Mouse (Mus musculus): ENCODE data around the gene Dap3. TPM values are rescaled to one million over a fixed set of nuclear protein-coding genes. Genes with fewer than 3 reads are reported as not detected.

Dap3 gene
- total and polyA plus RNA-seq, 3 experiments = 192 to 293 TPM; not detected in 1

DNA sequence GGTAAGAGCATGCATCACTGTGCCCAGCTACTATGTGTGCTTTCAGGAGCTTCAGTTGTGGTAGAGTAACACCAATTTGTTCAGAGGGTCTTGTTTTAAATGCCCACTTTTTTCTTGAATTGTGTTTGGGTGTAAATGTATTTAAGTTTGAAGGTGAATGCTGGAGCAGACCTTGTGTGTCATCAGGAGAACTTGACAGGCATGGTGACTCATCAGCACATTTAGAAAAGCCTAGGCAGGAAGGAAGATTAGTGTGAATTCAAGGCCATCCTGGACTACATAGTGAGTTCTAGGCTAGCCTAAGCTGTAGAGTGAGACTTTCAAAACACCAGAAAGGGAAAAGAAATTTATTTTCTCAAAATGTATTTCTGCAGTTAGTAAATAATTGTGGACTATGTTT lies 2.8 kb upstream of the Dap3 start:
- peaks cover 83% of the 10 kb centered on the region for H3K79me2 ChIP-seq (ENCODE audit: control insufficient read depth, insufficient read depth, low read length, poor library complexity)
- no peak overlapping the region for H3K27ac ChIP-seq (ENCODE audit: control insufficient read depth, low read depth, low read length)
- H3K9ac ChIP-seq (ENCODE audit: control insufficient read depth, low read depth, low read length, poor library complexity, severe bottlenecking) = no peak overlapping the region
- H3K9me3 ChIP-seq (replicated peaks; ENCODE audit: insufficient read depth, low read length) = no peaks in the 10 kb centered on the region
- H3K36me3 ChIP-seq (ENCODE audit: control insufficient read depth in 1 of 2, insufficient read depth in 2 of 2, low read length in 2 of 2) = peaks cover 2 to 49% of the 10 kb centered on the region in 2 experiments; a peak in 3 of 4 replicates
- H3K4me1 ChIP-seq (ENCODE audit: control insufficient read depth in 1 of 2, insufficient read depth in 2 of 2, low read length in 2 of 2) = peaks cover 16% of the 10 kb centered on the region in 2 experiments
- TF ChIP-seq JUND (IDR thresholded peaks at IDR 0.05; ENCODE audit: low read depth, low read length) = peak; percentile 73; the same call in 1 of the 2 replicates
- no peak for TF ChIP-seq TBP (IDR thresholded peaks at IDR 0.05; ENCODE audit: low read depth, low read length)
- no peak for TF ChIP-seq ZNF384 (IDR thresholded peaks at IDR 0.05; ENCODE audit: low read depth, low read length)
- peak in 1 of 2 experiments; percentile 35; a peak in 1 of 4 replicates for TF ChIP-seq EP300 (IDR thresholded peaks at IDR 0.05; ENCODE audit: low read depth in 1 of 2, low read length in 2 of 2)
- TF ChIP-seq ETS1 (IDR thresholded peaks at IDR 0.05; ENCODE audit: low read depth, low read length) = no peak
- no peak for TF ChIP-seq SMC3 (IDR thresholded peaks at IDR 0.05; ENCODE audit: low read depth, low read length)
- DNase-seq (ENCODE audit: low read depth, low spot score) = peak; percentile 65
- no peak overlapping the region for H3K4me3 ChIP-seq (ENCODE audit: control insufficient read depth in 1 of 2, insufficient read depth in 1 of 2, low read depth in 2 of 2, low read length in 2 of 2)
- H3K27me3 ChIP-seq (ENCODE audit: control insufficient read depth in 1 of 2, insufficient read depth in 2 of 2, low read length in 2 of 2) = no peaks in the 10 kb centered on the region

DNA sequence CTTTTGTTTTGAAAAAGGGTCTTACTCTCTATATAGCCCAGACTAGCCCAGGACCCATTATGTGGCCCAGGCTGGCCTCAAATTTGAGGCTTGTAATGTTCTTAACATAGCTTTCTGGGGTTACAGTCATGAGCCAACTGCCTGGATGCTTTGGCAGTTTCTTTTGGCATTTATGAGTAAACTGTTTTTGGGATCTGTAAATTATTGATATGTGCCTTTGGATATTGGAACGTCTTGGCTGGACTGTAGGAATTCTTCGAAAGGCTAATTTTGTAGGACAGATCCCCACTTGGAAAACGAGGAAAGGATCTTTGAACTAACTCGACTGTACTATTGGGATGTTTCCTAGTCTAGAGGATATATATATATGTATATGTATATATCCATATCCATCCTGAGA lies 2.3 kb upstream of the Dap3 start:
- Histone ChIP-seq H3K27me3 (ENCODE audit: control insufficient read depth in 1 of 2, insufficient read depth in 2 of 2, low read length in 2 of 2) (no peaks in the 10 kb centered on the region), H3K9me3 (replicated peaks; ENCODE audit: insufficient read depth, low read length) (no peaks in the 10 kb centered on the region), H3K9ac (ENCODE audit: control insufficient read depth, low read depth, low read length, poor library complexity, severe bottlenecking) (no peak overlapping the region), H3K36me3 (ENCODE audit: control insufficient read depth in 1 of 2, insufficient read depth in 2 of 2, low read length in 2 of 2) (peaks cover 2 to 50% of the 10 kb centered on the region in 2 experiments; a peak in 3 of 4 replicates), H3K4me1 (ENCODE audit: control insufficient read depth in 1 of 2, insufficient read depth in 2 of 2, low read length in 2 of 2) (peaks cover 20 to 21% of the 10 kb centered on the region in 2 experiments), H3K4me3 (ENCODE audit: control insufficient read depth in 1 of 2, insufficient read depth in 1 of 2, low read depth in 2 of 2, low read length in 2 of 2) (no peak overlapping the region), H3K79me2 (ENCODE audit: control insufficient read depth, insufficient read depth, low read length, poor library complexity) (peaks cover 82% of the 10 kb centered on the region), H3K27ac (ENCODE audit: control insufficient read depth, low read depth, low read length) (no peak overlapping the region)
- DNase-seq (ENCODE audit: low read depth, low spot score) = no peak
- TF ChIP-seq UBTF (IDR thresholded peaks at IDR 0.05; ENCODE audit: borderline replicate concordance, insufficient read depth, low read depth, low read length) = no peak
- no peak for TF ChIP-seq CHD1 (IDR thresholded peaks at IDR 0.05; ENCODE audit: low read depth, low read length)
- no peak for TF ChIP-seq MYC (IDR thresholded peaks at IDR 0.05; ENCODE audit: low read depth, low read length)
- TF ChIP-seq JUND (IDR thresholded peaks at IDR 0.05; ENCODE audit: low read depth, low read length) = no peak
- no peak for TF ChIP-seq EP300 (IDR thresholded peaks at IDR 0.05; ENCODE audit: low read depth in 1 of 2, low read length in 2 of 2)
- no peak for TF ChIP-seq SMC3 (IDR thresholded peaks at IDR 0.05; ENCODE audit: low read depth, low read length)
- no peak for TF ChIP-seq GABPA (IDR thresholded peaks at IDR 0.05; ENCODE audit: low read depth, low read length)
- TF ChIP-seq NRF1 (IDR thresholded peaks at IDR 0.05; ENCODE audit: insufficient read depth, low read depth, low read length, poor library complexity, severe bottlenecking) = no peak

DNA sequence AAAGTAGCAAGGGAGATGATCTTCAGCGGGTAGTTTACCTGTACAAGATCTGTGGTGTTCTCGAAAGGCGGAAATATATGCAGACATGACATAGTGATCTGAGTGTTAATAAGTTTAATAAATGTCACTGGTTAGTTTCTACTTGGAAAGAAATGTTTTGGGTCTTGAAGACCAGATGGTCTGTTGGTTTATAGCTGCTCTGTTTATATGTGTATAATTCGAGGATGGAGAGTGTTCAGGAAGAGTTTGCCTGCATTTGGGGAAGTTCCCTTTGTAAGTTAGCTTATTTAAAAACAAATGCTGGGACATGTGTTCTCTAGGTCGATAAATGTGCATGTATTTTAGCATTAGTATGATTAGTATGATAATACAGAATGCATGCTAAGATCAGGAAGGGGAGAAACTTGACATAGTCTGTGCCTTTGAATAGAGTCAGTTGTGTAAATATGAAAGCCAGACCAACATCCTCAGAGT lies 383 bp upstream of the Dap3 start:
- Histone ChIP-seq H3K9me3 (replicated peaks; ENCODE audit: insufficient read depth, low read length) (no peaks in the 10 kb centered on the region), H3K79me2 (ENCODE audit: control insufficient read depth, insufficient read depth, low read length, poor library complexity) (peaks cover 83% of the 10 kb centered on the region), H3K27ac (ENCODE audit: control insufficient read depth, low read depth, low read length) (peak overlapping the region; percentile 95), H3K4me1 (ENCODE audit: control insufficient read depth in 1 of 2, insufficient read depth in 2 of 2, low read length in 2 of 2) (peaks cover 18 to 27% of the 10 kb centered on the region in 2 experiments), H3K27me3 (ENCODE audit: control insufficient read depth in 1 of 2, insufficient read depth in 2 of 2, low read length in 2 of 2) (no peaks in the 10 kb centered on the region), H3K36me3 (ENCODE audit: control insufficient read depth in 1 of 2, insufficient read depth in 2 of 2, low read length in 2 of 2) (peaks cover 0 to 47% of the 10 kb centered on the region in 2 experiments; a peak in 3 of 4 replicates), H3K4me3 (ENCODE audit: control insufficient read depth in 1 of 2, insufficient read depth in 1 of 2, low read depth in 2 of 2, low read length in 2 of 2) (peak overlapping the region; percentile 93 to 97), H3K9ac (ENCODE audit: control insufficient read depth, low read depth, low read length, poor library complexity, severe bottlenecking) (peak overlapping the region; percentile 96)
- no peak for TF ChIP-seq ELF1 (IDR thresholded peaks at IDR 0.05; ENCODE audit: low read depth, low read length)
- TF ChIP-seq BHLHE40 (IDR thresholded peaks at IDR 0.05; ENCODE audit: borderline replicate concordance, low read depth, low read length) = no peak
- no peak for TF ChIP-seq CTCF (IDR thresholded peaks at IDR 0.05 in 2 of 3, conservative IDR thresholded peaks at IDR 0.05 in 1 of 3; ENCODE audit: control insufficient read depth in 1 of 3, insufficient read depth in 1 of 3, low read depth in 2 of 3, low read length in 3 of 3, poor library complexity in 1 of 3, severe bottlenecking in 1 of 3)
- TF ChIP-seq USF1 (IDR thresholded peaks at IDR 0.05; ENCODE audit: low read depth, low read length) = no peak
- TF ChIP-seq TCF12 (IDR thresholded peaks at IDR 0.05; ENCODE audit: low read depth, low read length) = 0 out of 2 replicates have a peak, but pooled peaks have one; percentile 1
- TF ChIP-seq MXI1 (IDR thresholded peaks at IDR 0.05; ENCODE audit: low read depth, low read length) = peak; percentile 90
- no peak for TF ChIP-seq RCOR1 (IDR thresholded peaks at IDR 0.05; ENCODE audit: low read depth, low read length)
- peak; percentile 77 for TF ChIP-seq SIN3A (IDR thresholded peaks at IDR 0.05; ENCODE audit: low read length)
- TF ChIP-seq MAZ (IDR thresholded peaks at IDR 0.05; ENCODE audit: low read depth, low read length) = no peak
- TF ChIP-seq GATA1 (IDR thresholded peaks at IDR 0.05; ENCODE audit: low read depth, low read length) = no peak
- TF ChIP-seq TBP (IDR thresholded peaks at IDR 0.05; ENCODE audit: low read depth, low read length) = no peak
- TF ChIP-seq MYC (IDR thresholded peaks at IDR 0.05; ENCODE audit: low read depth, low read length) = peak; percentile 89
- TF ChIP-seq MAX (IDR thresholded peaks at IDR 0.05; ENCODE audit: low read length) = peak; percentile 81; the same call in 1 of the 2 replicates
- TF ChIP-seq ZMIZ1 (IDR thresholded peaks at IDR 0.05; ENCODE audit: low read depth, low read length) = no peak
- no peak for TF ChIP-seq MYB (IDR thresholded peaks at IDR 0.05; ENCODE audit: low read depth, low read length)
- TF ChIP-seq RAD21 (IDR thresholded peaks at IDR 0.05; ENCODE audit: low read depth, low read length) = no peak
- peak; percentile 75 for DNase-seq (ENCODE audit: low read depth, low spot score)
